Mouse (Mus musculus) hindlimb bud, embryonic 11.5 days (tissue): ENCODE results near the gene Klf9.
"Not testable (repeated sequence)": the region's sequence is repeated elsewhere in the genome, so short reads cannot be mapped to it uniquely, and the experiment has no call there.

Source experiments
- DNase-seq: peaks from one replicate; pipeline ENCODE4 v3.0.0-alpha.2; 2012; ENCODE audit warnings: low read depth, low spot score; ENCODE audit errors: extremely low spot score

Klf9 gene

GRCm38 (mm10) chr19:23139756-23140470 lies 1.1 kb upstream of the Klf9 start:
- DNase-seq = no peak

- DNase-seq = no peak
Observed at GRCm38 (mm10) chr19:23141391-23142281, 610 bp downstream of the Klf9 start.

- no peak for DNase-seq
Observed at GRCm38 (mm10) chr19:23142427-23143073, 1.5 kb downstream of the Klf9 start.

- DNase-seq = no peak
Observed at GRCm38 (mm10) chr19:23143074-23143445, 2.0 kb downstream of the Klf9 start.

DNA sequence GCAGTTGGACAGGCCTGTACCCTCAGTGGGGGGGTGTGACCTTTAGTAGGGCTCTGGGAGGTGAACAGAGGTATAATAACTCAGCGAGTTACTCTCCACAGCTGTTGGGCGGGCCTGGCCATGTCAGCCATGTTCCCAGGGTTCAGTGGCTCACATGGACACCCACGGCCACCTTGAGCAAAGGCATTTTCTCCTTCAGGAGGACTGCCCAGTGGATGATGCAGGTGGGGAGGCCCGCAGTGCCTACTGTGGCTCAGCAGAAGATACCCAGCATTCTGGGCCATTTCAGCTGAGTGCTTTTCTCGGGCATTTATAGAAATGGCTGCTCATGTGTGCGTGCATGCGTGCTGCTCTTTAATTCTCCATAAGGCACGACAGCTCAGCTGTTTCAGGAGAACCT lies 2.5 kb downstream of the Klf9 start:
- no peak for DNase-seq

DNA sequence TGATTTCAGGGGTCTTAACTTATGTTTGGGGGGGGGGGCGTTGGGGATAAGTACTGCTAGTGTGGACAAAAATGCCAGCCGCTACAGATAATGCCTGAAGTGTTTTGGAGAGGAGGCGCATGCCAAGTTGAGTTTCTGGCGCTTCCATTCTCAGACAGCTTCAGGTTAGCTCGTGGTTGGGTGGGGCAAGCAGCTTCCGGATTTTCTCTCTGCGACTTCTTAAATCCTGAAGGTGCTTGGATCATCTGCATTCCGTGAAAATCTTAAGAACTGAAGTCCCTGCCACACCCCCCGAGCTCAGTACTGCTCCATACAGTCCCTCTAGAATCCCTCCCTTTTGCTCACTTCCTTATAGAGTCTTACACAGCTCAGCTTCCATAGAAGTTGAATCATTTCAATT lies 3.0 kb downstream of the Klf9 start:
- DNase-seq = no peak

GRCm38 (mm10) chr19:23145146-23145545 lies 4.1 kb downstream of the Klf9 start:
- no peak for DNase-seq

- DNase-seq = not testable (repeated sequence)
Observed at GRCm38 (mm10) chr19:23145575-23145974, 4.5 kb downstream of the Klf9 start.

GRCm38 (mm10) chr19:23146409-23146861 lies 5.4 kb downstream of the Klf9 start:
- no peak for DNase-seq

GRCm38 (mm10) chr19:23147026-23147966 lies 6.3 kb downstream of the Klf9 start:
- DNase-seq = no peak

DNA sequence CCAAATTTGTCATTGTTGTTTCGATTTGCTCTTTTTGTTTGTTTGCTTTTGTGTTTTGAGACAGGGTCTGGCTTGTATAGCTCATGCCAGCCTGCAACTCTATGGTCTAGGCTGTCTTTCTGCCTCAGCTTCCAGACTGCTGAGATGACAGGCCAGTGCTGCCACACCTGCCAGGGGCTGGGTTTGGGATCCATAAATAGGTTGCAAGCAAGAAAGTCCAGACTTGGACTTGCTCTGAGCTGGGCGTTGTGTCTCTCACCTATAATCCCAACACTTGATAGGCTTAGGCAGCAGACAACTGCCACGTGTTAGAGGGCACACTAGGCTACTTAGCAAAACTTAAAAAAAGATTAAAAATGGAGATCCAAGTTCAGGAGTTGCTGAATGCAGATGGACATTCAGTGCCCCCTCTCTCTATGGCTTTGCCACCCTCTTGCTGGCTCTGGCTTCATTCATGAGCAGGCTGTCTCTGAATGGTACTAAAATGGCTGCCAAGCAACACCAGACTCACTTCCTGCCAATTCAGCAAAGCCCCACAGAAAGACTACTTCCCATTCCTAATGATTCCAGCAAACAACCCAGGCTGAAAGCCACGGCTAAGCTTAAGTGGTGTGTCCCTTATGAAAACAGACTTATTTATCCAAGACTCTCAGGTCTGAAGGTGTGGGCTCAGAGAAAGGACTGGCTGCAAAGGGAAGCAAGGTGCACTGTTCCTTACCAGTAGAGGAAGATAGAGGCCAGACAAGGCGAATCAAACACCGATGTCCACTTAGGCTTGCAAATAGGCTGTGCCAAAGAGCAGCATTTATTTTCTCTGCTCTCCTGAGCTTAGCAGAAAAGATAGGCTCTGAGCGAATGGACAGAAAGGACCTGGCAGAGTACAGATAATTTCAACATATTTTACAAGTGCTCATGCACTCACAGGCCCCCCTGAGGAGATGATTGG lies 8.7 kb downstream of the Klf9 start:
- DNase-seq = no peak

DNA sequence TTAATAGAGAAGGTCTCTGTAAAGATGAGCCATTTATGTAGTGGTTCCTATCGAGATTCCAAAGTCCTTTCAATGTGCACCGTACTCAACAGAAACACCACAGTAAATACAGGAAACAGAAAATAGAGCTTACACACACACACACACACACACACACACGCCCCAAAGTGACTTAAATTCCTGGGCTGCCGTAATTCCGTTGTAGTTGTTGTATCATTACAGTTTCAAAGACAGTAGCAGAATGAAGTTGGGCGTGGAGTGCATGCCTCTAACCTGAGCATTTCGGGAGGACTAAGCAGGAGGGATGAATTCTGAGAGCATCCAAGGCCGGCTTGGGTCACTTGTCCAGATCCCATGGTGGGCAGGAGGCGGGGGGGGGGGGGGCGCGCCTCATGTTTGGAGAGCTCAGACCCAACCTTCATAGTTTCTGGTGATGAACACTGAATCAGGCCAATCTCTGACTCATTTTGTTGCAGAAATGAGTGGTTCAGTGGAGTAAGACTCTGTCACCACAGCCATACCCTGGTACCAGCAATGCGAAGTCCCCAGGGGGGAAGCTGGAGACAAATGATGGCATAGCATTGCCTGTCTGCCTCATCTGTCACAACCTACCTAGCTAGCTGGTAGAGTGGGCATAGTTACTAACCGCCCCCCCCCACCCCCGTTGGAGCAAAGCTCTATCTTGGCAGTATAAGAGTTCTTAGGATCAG lies 9.7 kb downstream of the Klf9 start:
- DNase-seq = no peak

DNA sequence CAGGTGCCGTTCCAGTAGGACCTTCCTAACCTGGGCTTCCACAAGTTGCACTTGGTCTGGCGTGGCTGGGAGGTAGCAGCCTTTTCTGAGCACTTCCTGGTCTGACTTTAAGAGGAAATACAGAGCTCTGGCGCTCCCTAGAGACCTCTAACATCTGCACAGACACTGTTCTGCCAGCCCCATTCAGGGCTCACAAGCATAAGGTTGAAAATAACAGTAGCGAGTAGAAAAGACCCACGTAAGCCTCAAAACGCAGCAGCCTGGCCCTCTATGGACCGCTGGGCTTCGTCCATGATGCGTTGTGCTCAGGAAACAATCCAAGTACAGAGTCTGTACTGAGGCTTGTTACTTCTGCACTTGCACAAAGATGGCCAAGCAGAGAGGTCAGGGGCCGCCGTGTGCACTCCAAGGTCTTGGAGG lies 10.6 kb downstream of the Klf9 start:
- DNase-seq = no peak

DNA sequence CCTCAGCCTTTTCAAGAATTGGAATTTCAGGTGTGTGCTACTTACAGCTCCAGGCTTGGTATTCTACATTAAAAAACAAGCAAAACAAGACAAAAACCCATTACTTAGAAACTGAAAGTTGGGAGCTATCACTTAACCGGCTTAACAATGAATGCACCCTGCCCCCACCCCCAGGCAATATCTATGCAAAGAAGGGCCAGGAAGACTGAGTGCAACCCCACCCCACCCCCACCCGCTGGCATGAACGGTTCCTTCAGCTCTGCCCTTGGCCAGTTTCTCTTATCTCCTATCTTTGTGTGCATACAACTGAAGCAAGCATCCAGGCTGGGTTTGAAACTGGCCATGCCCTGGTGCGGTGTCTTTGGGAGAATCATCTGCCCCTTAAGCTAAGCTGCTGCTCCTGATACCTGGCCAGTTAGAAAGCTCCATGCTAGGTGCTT lies 11.2 kb downstream of the Klf9 start:
- DNase-seq = no peak

GRCm38 (mm10) chr19:23152771-23153605 lies 12.0 kb downstream of the Klf9 start:
- DNase-seq = no peak

GRCm38 (mm10) chr19:23153606-23154127 lies 12.6 kb downstream of the Klf9 start:
- DNase-seq = no peak

GRCm38 (mm10) chr19:23159780-23160395 lies 18.9 kb downstream of the Klf9 start:
- DNase-seq = no peak
